Mouse (Mus musculus) limb, embryonic 11.5 days (tissue): Measurements from ENCODE around the gene Ehmt2. TPM values are rescaled to one million over a fixed set of nuclear protein-coding genes. Genes with fewer than 3 reads are reported as not detected.

ENCODE experiments used
- ATAC-seq: fragments of 200-750 bp; cut with Nextera tagmentation; 2 replicates; pipeline ENCODE4 v1.8.0; 2017; ENCODE audit warnings: low read depth; ENCODE audit not compliant: insufficient number of reproducible peaks, low FRiP score, low TSS enrichment
- DNase-seq: peaks from one replicate; pipeline ENCODE4 v3.0.0-alpha.2; 2015; ENCODE audit warnings: low spot score
- H3K27ac ChIP-seq: fragments of 300-500 bp; sonication (generic); replicated peaks from 2 replicates; pipeline ENCODE4 v1.5.1; 2014; ENCODE audit warnings: low read depth, mild to moderate bottlenecking, low read length
- H3K27me3 ChIP-seq: fragments of 300-500 bp; sonication (generic); 2 replicates; pipeline ENCODE4 v1.6.1; 2014; ENCODE audit warnings: mild to moderate bottlenecking, low read length, mixed read lengths; ENCODE audit not compliant: control insufficient read depth, insufficient read depth
- H3K36me3 ChIP-seq: fragments of 300-500 bp; sonication (generic); 2 replicates; pipeline ENCODE4 v1.6.1; 2014; ENCODE audit warnings: mild to moderate bottlenecking, low read length, moderate library complexity, mixed read lengths; ENCODE audit not compliant: control insufficient read depth, insufficient read depth
- H3K4me1 ChIP-seq: fragments of 300-500 bp; sonication (generic); 2 replicates; pipeline ENCODE4 v1.6.1; 2014; ENCODE audit warnings: low read length, mixed read lengths; ENCODE audit not compliant: control insufficient read depth, insufficient read depth
- H3K4me2 ChIP-seq: fragments of 300-500 bp; sonication (generic); 2 replicates; pipeline ENCODE4 v1.6.1; 2014; ENCODE audit warnings: low read depth, mild to moderate bottlenecking, moderate library complexity; ENCODE audit not compliant: severe bottlenecking
- H3K4me3 ChIP-seq: fragments of 300-500 bp; sonication (generic); 2 replicates; pipeline ENCODE4 v1.5.1; 2014; ENCODE audit warnings: low read depth, low read length
- H3K9ac ChIP-seq: fragments of 300-500 bp; sonication (generic); 2 replicates; pipeline ENCODE4 v1.6.1; 2014; ENCODE audit warnings: mild to moderate bottlenecking, low read length
- H3K9me3 ChIP-seq: fragments of 300-500 bp; sonication (generic); 2 replicates; pipeline ENCODE4 v1.6.1; 2016; ENCODE audit warnings: low read length; ENCODE audit not compliant: control insufficient read depth
- WGBS: fragments of 180-500 bp; shearing (Covaris S2); extraction: QIAGEN DNeasy Blood & Tissue Kit; methylation state at CpG from one replicate; pipeline ENCODE4 v1.1.7; 2014; 5-methylcytosine and 5-hydroxymethylcytosine counted together
- polyA plus RNA-seq: library from polyadenylated mRNA; unstranded; fragments of >200 nt; fragmentation: Nextera tagmentation; extraction: Ambion mirVana; gene quantifications from 2 replicates; pipeline ENCODE4 v1.2.1, GENCODE M21; 2014

Ehmt2 gene
- polyA plus RNA-seq, 1 experiment from 2014 or later: 78.9 TPM

DNA sequence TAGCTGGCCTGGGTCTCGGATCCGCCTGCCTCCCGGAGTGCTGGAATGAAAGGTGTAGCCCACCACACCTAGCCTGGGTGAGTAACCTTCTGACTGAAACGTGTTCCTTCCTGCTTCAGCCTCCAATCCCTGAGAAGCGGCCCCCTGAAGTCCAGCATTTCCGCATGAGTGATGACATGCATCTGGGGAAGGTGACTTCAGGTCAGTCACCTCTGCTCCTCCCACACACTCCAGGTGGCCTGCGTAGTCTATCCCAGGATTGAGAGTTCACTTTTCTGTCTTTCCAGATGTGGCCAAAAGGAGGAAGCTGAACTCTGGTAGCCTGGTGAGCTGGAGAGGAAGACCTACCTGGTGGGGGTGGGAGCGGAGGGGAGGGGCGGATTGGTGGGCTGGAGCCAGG lies 4.6 kb downstream of the Ehmt2 start:
- H3K4me2 ChIP-seq: no peak overlapping the region
- H3K9me3 ChIP-seq: no peaks in the 10 kb centered on the region
- no peak overlapping the region for H3K4me3 ChIP-seq
- H3K9ac ChIP-seq: no peak overlapping the region
- peaks cover 4% of the 10 kb centered on the region; the same call in 1 of the 2 replicates for H3K4me1 ChIP-seq
- 94% methylated on average over 9 of the region's 9 CpGs for WGBS
- H3K36me3 ChIP-seq: peaks cover 45% of the 10 kb centered on the region
- no peaks in the 10 kb centered on the region for H3K27me3 ChIP-seq
- DNase-seq (no peak), ATAC-seq (no peak)
- H3K27ac ChIP-seq: no peak overlapping the region

GRCm38 (mm10) chr17:34910982-34911381 lies 12.7 kb downstream of the Ehmt2 start:
- Histone ChIP-seq H3K9me3 (no peaks in the 10 kb centered on the region), H3K27me3 (no peaks in the 10 kb centered on the region), H3K27ac (no peak overlapping the region), H3K9ac (no peak overlapping the region), H3K4me3 (no peak overlapping the region), H3K36me3 (peaks cover 52% of the 10 kb centered on the region), H3K4me2 (no peak overlapping the region), H3K4me1 (no peaks in the 10 kb centered on the region)
- DNase-seq: no peak
- ATAC-seq: no peak
- 92% methylated on average over 10 of the region's 10 CpGs for WGBS

- Histone ChIP-seq H3K27me3 (no peaks in the 10 kb centered on the region), H3K4me1 (no peaks in the 10 kb centered on the region), H3K9ac (no peak overlapping the region), H3K4me2 (no peak overlapping the region; the same call in 1 of the 2 replicates), H3K27ac (no peak overlapping the region), H3K36me3 (peaks cover 45% of the 10 kb centered on the region), H3K4me3 (no peak overlapping the region), H3K9me3 (no peaks in the 10 kb centered on the region)
- ATAC-seq: peak; percentile 28
- WGBS: 49% methylated on average over 5 of the region's 5 CpGs
- DNase-seq: peak; percentile 90
Observed at GRCm38 (mm10) chr17:34911945-34912351, 13.7 kb downstream of the Ehmt2 start.

- H3K4me3 ChIP-seq: no peak within 1 kb of the TSS
- ATAC-seq: no peak
- H3K4me1 ChIP-seq: no peaks in the 10 kb centered on the region
Observed at GRCm38 (mm10) chr17:34913930-34914665, 15.8 kb downstream of the Ehmt2 start, which contains the start of gene Slc44a4. Gene Slc44a4 (plus strand): TSS chr17:34914466.

DNA sequence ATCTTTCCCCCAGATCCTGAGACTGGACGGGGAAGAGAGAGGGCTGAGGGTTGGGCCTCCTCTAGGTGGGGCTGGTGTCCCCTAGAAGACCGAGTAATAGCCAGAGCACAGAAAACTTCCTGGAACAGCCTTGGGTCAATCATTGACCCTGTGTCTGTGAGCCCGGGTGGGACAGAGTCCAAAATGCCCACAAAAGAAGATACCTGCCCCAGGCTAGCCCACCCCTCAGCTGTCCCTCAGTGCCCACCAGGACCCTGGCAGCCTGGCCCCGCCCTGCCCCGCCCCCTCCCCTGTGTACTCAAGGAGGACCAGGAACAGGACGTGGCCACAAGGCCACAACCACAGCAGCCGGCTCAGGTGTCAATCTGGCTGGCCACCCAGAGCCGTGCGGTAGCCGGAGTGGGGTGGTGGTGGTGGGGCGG lies 17.2 kb downstream of the Ehmt2 start:
- DNase-seq (peak; percentile 59), ATAC-seq (no peak)
- no peaks in the 10 kb centered on the region for H3K27me3 ChIP-seq
- 14% methylated on average over 11 of the region's 11 CpGs for WGBS
- H3K27ac ChIP-seq: no peak overlapping the region
- H3K9me3 ChIP-seq: no peaks in the 10 kb centered on the region
- H3K4me2 ChIP-seq: no peak overlapping the region
- H3K4me1 ChIP-seq: no peaks in the 10 kb centered on the region
- H3K4me3 ChIP-seq: no peak overlapping the region
- H3K36me3 ChIP-seq: peaks cover 20% of the 10 kb centered on the region
- no peak overlapping the region for H3K9ac ChIP-seq

More at GRCm38 (mm10) chr17:34913930-34914665, 15.8 kb downstream of the Ehmt2 start, which contains the start of gene Slc44a4:
- WGBS: 35% methylated on average over 18 of the region's 18 CpGs
- H3K27ac ChIP-seq: no peak within 1 kb of the TSS
- no peak within 1 kb of the TSS for H3K4me2 ChIP-seq
- H3K9me3 ChIP-seq: no peaks in the 10 kb centered on the region
- no peak within 1 kb of the TSS for H3K9ac ChIP-seq
- H3K36me3 ChIP-seq: peaks cover 27% of the 10 kb centered on the region
- DNase-seq: no peak
- H3K27me3 ChIP-seq: no peaks in the 10 kb centered on the region

DNA sequence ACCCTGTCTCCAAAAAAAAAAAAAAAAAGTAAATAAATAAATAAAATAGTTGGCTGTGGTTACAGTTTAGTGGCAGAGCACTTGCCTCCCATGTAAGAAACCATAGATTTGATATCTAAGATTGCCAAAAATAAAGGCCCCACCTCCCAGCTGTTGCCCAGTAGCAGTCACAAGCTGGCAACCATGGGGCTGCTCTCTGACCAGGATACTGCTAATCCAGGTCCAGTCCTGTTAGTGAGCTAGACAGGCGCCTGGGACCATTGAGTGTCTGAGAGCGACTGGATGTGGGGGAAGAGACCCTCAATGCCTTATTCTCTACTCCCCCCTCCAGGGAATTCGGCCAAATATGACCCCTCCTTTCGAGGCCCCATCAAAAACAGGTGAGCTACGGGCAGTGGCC lies 18.0 kb downstream of the Ehmt2 start:
- H3K36me3 ChIP-seq: peaks cover 12% of the 10 kb centered on the region
- H3K4me2 ChIP-seq: no peak overlapping the region
- H3K27me3 ChIP-seq: no peaks in the 10 kb centered on the region
- no peak overlapping the region for H3K9ac ChIP-seq
- H3K4me1 ChIP-seq: no peaks in the 10 kb centered on the region
- H3K27ac ChIP-seq: no peak overlapping the region
- no peak overlapping the region for H3K4me3 ChIP-seq
- DNase-seq: no peak
- WGBS: 83% methylated on average over 5 of the region's 5 CpGs
- no peak for ATAC-seq
- H3K9me3 ChIP-seq: no peaks in the 10 kb centered on the region

- Histone ChIP-seq H3K4me2 (no peak overlapping the region), H3K36me3 (peaks cover 3% of the 10 kb centered on the region; the same call in 1 of the 2 replicates), H3K4me3 (no peak overlapping the region), H3K9ac (no peak overlapping the region), H3K4me1 (no peaks in the 10 kb centered on the region), H3K9me3 (no peaks in the 10 kb centered on the region), H3K27ac (no peak overlapping the region), H3K27me3 (no peaks in the 10 kb centered on the region)
- DNase-seq (no peak), ATAC-seq (no peak)
- 79% methylated on average over 9 of the region's 9 CpGs for WGBS
Observed at GRCm38 (mm10) chr17:34917188-34917587, 18.9 kb downstream of the Ehmt2 start.

DNA sequence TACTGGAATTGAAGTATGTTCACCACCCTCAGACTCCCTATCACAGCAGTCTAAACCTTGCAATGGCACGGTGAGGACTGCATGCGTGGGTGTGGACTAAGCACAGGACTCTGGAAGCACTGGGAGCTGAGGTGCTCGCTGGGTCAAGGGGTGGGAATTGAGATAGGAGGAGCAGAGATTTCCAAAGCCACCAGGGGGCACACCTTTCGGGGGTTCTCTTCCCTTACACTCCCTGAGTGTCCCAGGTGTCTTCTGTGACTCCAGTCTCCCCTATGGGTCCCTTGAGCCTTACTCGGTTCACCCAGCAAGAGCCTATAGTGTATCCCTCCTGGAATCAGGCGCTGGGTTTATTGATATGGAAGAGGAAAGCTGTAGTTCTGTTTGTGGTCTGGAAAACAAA lies 24.7 kb downstream of the Ehmt2 start:
- Histone ChIP-seq H3K4me1 (no peaks in the 10 kb centered on the region), H3K36me3 (no peaks in the 10 kb centered on the region), H3K27ac (no peak overlapping the region), H3K4me2 (no peak overlapping the region), H3K9ac (no peak overlapping the region), H3K4me3 (no peak overlapping the region), H3K9me3 (no peaks in the 10 kb centered on the region), H3K27me3 (no peaks in the 10 kb centered on the region)
- DNase-seq: no peak
- WGBS: 39% methylated on average over 6 of the region's 6 CpGs
- no peak for ATAC-seq
